Mouse (Mus musculus) spleen, adult 2 months (tissue): ENCODE results near the gene Sdhc. TPM values are rescaled to one million over a fixed set of nuclear protein-coding genes. Genes with fewer than 3 reads are reported as not detected.
A peak's percentile ranks its signal among the peaks of the same experiment; 100 is the strongest.

ENCODE experiments used
- DNase-seq, 2 experiments: peaks; one replicate each; pipeline versions ENCODE4 v3.0.0 to v3.0.0-alpha.2; 2012 to 2021; ENCODE audit warnings: low spot score in 2 of 2, low read depth in 1 of 2
- H3K27ac ChIP-seq: fragments of 200-500 bp; 2 replicates; pipeline ENCODE4 v1.5.1; 2012; ENCODE audit warnings: low read length, inconsistent platforms; ENCODE audit not compliant: insufficient read depth
- H3K27me3 ChIP-seq: fragments of 200-500 bp; 2 replicates; pipeline ENCODE4 v1.6.1; 2012; ENCODE audit warnings: mild to moderate bottlenecking, moderate library complexity, low read length, inconsistent platforms; ENCODE audit not compliant: control insufficient read depth, insufficient read depth
- H3K36me3 ChIP-seq: fragments of 200-500 bp; 2 replicates; pipeline ENCODE4 v1.6.1; 2012; ENCODE audit warnings: mild to moderate bottlenecking, low read length, inconsistent platforms; ENCODE audit not compliant: control insufficient read depth, insufficient read depth
- H3K4me1 ChIP-seq: fragments of 200-500 bp; 2 replicates; pipeline ENCODE4 v1.6.1; 2011; ENCODE audit warnings: inconsistent platforms; ENCODE audit not compliant: control insufficient read depth, insufficient read depth, insufficient read length
- H3K4me3 ChIP-seq: fragments of 200-500 bp; 2 replicates; pipeline ENCODE4 v1.5.1; 2011; ENCODE audit warnings: mild to moderate bottlenecking, inconsistent platforms; ENCODE audit not compliant: insufficient read depth, insufficient read length; ENCODE audit errors: extremely low read depth
- CTCF ChIP-seq: fragments of 200-500 bp; IDR thresholded peaks from 2 replicates; pipeline ENCODE4 v1.5.1; 2011; ENCODE audit warnings: mild to moderate bottlenecking, inconsistent platforms; ENCODE audit not compliant: insufficient read depth, insufficient read length, insufficient replicate concordance; ENCODE audit errors: extremely low read depth
- POLR2A ChIP-seq: fragments of 200-500 bp; IDR thresholded peaks from 2 replicates; pipeline ENCODE4 v1.6.1; 2011; ENCODE audit warnings: low read depth, low read length, inconsistent platforms
- WGBS: fragments of 180-500 bp; shearing (Covaris S2); methylation state at CpG from one replicate; pipeline ENCODE4 v1.1.7; 2018; 5-methylcytosine and 5-hydroxymethylcytosine counted together
- polyA plus RNA-seq: library from polyadenylated mRNA; depleted of rRNA; stranded (reverse); fragments of >200 nt; gene quantifications from 2 replicates; pipeline ENCODE4 v1.2.3, GENCODE M21; 2012; rRNA removed

Sdhc gene
- polyA plus RNA-seq: 65.7 and 67.8 TPM in 2 replicates

DNA sequence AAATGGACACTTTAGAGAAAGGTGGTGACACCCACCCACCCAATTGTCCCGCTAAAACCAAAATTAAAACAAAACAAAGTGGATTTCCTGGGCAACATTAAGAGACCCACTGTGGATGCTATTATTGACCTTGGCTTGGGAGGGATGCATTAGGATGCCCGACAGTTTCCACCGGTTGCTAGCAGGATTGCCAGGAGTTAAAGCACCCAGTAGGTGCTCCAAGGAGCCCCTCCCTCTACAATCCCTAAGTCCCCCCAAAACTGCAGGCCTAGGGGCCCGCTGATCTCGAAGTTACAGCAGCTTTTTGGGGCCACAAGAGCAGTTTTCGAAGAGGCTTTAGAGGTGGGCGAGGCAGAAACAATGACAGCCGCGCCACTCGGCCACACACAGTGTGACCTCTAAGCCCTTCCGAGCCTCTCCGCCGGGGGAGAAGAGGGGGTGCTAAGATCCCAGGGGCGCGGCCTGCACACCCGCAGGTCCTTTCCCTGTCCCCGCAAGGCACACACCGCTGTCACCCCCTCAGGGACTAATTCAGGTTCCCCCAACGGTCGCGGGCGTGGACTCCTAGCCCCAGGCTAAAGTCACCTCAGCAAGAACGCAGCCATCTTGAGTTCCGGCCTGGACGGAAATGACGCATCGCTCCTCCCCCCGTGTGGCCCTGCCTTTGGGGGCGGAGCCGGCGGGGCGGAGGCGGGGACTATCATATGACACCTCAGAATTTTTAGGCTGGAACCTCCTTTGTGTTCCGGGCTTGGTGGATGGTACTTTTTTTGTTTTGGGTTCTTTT is at the start of gene Sdhc, which contains the start of gene Mpz:
Gene Sdhc, minus strand, starts transcription at position 630 of the 787 bp plus-strand sequence.
Gene Mpz, plus strand, starts transcription at position 738 of the 787 bp plus-strand sequence.
- peaks cover 4% of the 10 kb centered on the region for H3K4me1 ChIP-seq
- no peaks in the 10 kb centered on the region for H3K36me3 ChIP-seq
- TF ChIP-seq CTCF (no peak), POLR2A (peak; percentile 83)
- peak within 1 kb of the TSS; percentile 90 for H3K4me3 ChIP-seq
- H3K27ac ChIP-seq: peak within 1 kb of the TSS; percentile 68
- DNase-seq: peak; percentile 88 to 94
- H3K27me3 ChIP-seq: no peaks in the 10 kb centered on the region
- WGBS: under 1% methylated on average over 34 of the region's 34 CpGs

DNA sequence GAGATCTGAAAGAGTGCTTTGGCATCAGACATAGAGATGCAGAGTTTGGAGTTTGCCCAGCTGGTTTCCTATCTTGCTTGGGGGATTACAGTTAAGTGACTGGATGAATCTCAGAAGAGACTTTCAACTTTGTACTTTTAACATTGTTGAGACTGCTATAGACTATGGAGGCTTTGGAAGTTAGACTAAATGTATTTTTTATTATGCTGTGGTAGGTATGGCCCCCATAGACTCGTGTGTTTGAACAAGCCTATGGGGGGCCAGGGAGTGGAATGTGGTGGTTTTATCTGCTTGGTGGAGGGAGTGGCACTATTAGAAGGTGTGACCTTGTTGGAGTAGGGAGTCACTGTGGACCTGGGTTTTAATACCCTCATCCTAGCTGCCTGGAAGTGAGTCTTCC is 49.1 kb upstream of the Sdhc start:
- Histone ChIP-seq H3K36me3 (no peaks in the 10 kb centered on the region), H3K27me3 (peaks cover 6% of the 10 kb centered on the region; the same call in 1 of the 2 replicates), H3K4me1 (peaks cover 6% of the 10 kb centered on the region; the same call in 1 of the 2 replicates), H3K27ac (no peak overlapping the region), H3K4me3 (no peak overlapping the region)
- TF ChIP-seq CTCF: no peak
- no peak for TF ChIP-seq POLR2A
- 74% methylated on average over 1 of the region's 1 CpGs for WGBS
- DNase-seq: no peak

DNA sequence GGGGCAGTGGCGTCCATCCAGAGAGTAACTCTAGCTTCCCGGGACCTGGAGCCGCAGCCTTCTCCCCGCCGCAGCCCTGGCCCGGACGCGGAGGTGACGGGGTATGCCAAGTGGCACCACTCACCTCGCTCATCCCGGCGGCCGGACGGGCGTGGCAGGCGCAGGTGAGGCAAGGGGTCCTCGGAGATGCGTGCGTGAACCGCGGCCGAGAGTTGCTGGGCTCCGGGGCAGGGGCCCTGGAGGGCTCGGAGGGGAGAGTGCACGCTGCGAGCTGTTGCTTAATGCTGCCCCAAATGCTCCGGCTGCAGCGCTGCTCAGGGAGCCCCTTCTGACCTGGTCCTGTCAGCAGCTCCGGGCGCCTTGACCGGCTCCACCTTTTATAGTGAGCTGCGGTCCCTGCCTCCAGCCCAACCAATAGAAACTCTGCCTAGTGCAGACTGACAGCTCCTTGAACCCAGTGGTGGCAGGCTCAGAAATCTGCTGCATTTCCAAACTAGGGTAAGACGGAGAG is 45.5 kb upstream of the Sdhc start, which contains the start of gene Pcp4l1:
Gene Pcp4l1, minus strand, starts transcription at position 382 of the 511 bp plus-strand sequence.
- Histone ChIP-seq H3K36me3 (no peaks in the 10 kb centered on the region), H3K4me3 (peak within 1 kb of the TSS; percentile 38; the same call in 1 of the 2 replicates), H3K27ac (no peak within 1 kb of the TSS), H3K27me3 (peaks cover 6% of the 10 kb centered on the region; the same call in 1 of the 2 replicates), H3K4me1 (peaks cover 6% of the 10 kb centered on the region; the same call in 1 of the 2 replicates)
- TF ChIP-seq CTCF (no peak), POLR2A (no peak)
- 2% methylated on average over 33 of the region's 33 CpGs for WGBS
- no peak for DNase-seq

DNA sequence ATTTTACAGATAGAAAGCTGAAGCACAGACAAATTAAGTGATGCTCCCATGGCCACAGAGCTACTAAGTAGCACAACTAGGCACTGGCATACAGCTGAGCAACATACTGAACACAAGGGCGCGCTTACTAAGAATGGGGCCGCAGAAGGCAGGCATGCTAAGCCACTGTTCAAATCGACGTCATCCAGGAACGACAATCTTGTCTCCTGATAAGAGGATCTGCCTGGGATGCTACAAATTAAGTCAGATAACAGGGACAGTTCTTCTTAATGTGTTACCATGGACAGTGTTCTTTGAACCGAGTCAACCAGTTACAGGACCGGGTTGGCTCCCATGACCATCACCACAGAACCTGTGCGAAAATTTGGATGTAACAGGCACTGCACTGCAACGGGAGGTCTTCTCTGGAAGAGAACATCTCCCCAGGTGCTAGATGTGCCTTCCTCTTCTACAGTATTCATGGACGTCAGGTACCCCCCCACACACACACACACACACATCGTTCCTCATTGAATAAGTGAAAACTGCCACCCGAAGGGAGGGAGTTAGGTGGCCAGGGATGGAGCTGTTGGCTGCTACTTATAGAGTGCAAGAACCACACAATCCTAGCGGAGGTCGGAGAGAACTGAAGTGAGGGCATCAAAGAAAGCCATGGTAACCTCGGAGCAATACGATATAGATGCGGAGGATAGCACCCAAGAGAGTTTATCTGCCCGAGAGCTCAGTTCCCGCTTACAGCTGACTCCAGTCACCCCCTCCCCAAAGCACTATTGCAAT is 44.8 kb upstream of the Sdhc start:
- Histone ChIP-seq H3K36me3 (no peaks in the 10 kb centered on the region), H3K4me1 (peaks cover 6% of the 10 kb centered on the region; the same call in 1 of the 2 replicates), H3K27ac (no peak overlapping the region), H3K4me3 (peak overlapping the region; percentile 38; the same call in 1 of the 2 replicates), H3K27me3 (peaks cover 6% of the 10 kb centered on the region; the same call in 1 of the 2 replicates)
- no peak for DNase-seq
- no peak for TF ChIP-seq POLR2A
- no peak for TF ChIP-seq CTCF
- WGBS: 32% methylated on average over 20 of the region's 20 CpGs

DNA sequence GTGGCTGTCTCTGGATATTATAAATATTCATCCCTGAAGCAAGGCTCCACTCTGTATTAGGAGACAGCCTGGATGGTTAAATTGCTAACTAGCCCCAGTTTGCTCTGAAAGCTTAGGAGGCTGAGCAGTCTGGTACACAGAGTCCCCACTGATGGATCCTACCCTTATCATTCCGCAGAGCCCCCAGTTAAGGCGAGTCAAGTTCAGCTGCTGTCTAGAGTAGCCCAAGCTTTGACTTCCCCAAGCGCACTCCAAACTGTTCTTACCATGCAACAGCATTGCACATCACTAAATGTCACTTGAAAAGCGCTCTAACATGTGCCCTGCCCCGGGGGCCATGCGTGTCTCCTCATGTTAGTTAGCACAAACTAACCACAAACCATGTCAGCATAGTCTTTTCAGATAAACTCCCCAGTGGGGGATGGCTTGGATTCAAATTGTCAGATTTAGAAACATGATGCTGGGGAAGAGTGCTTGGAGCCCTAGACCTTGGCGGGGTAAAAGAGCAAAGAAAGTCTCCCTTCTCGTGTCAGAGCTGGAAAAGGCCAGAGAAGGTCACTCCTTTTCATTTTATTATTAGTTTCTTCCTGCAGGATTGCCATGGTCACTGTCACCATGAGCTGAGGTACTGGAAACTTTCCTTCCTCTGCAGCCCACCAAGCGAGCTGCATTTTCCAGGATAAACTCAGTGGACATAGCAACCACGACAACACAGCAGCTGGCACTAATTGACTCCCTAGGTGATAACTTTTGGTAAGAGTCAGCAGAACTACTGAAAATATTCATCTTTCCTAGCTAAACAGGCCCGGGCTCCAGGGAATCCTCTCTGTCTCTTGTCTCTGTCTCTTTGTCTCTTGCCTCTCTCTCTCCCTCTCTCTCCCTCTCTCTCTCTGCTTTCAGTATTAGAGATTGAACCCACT is 43.8 kb upstream of the Sdhc start:
- TF ChIP-seq CTCF (no peak), POLR2A (no peak)
- peaks cover 6% of the 10 kb centered on the region; the same call in 1 of the 2 replicates for H3K4me1 ChIP-seq
- H3K27ac ChIP-seq: no peak overlapping the region
- no peak overlapping the region for H3K4me3 ChIP-seq
- no peaks in the 10 kb centered on the region for H3K36me3 ChIP-seq
- 57% methylated on average over 11 of the region's 11 CpGs for WGBS
- DNase-seq: no peak
- H3K27me3 ChIP-seq: peaks cover 6% of the 10 kb centered on the region; the same call in 1 of the 2 replicates
